Mouse (Mus musculus) ovary, postnatal 36 days (tissue): ENCODE results near the gene Gcsh.

Experiments used
- DNase-seq: peaks from one replicate; pipeline ENCODE4 v3.0.0; 2022; ENCODE audit warnings: low spot score, mixed read lengths

Gcsh gene

DNA sequence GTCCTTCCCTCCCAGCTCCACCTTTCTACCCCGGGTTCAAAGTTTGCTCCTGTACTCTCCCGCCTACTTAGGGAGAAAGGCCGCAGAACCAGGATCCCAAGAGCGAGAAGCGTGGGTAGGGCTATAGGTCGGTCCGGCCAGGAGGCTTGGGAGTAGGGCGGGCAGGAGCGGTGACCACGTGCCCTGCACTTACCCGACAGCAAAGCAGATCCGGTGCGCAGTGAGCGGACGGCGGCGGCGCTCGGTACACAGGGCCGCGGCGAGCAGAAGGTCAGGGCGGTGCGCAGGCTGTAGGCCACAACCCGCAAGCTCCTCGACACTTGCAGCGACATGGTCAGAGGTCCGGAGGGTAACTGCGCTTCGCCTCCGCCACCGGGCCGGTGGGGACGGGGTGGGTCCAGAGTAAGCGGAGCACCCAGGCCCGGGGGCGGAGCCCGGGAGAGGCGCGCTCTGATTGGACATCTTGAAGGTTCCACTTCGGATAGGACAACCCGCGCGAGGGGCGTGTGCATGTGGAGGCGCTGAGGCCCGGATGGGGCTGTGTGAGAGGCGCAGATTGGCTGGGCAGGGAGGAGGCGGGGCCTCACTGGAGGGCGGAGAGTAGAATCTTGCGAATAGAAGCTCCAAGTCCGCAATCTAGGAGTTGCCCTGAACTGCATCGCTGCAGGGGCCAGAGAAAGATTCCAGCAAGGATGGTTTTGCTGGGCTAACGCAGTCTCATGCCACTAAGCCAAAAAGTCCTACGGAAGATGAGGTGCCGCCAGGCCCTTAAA is at the start of gene Gcsh:
Gene Gcsh, minus strand, starts transcription at position 443 of the 773 bp plus-strand sequence.
- peak; percentile 99 for DNase-seq

DNA sequence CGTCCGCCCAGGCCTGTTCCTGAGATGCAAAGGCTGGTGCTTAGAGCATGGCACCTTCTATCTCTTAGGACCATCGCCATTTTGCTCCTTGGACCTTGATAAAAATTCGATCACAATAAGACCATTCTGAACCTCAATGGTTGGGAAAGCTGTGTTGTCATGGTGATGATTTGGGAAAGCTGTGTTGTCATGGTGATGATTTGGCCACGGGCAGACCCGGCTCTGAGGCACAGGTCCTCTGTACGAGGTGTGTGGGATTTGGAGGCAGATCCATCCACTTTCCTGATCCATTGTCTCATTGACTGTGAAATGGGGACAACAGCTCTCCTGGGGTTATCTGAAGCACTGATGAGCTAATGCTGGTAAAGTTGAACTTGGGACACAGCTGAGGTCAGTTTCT is 46.5 kb upstream of the Gcsh start:
- DNase-seq, result no peak

GRCm38 (mm10) chr8:117037374-117037935 is 44.1 kb upstream of the Gcsh start:
- no peak for DNase-seq

DNA sequence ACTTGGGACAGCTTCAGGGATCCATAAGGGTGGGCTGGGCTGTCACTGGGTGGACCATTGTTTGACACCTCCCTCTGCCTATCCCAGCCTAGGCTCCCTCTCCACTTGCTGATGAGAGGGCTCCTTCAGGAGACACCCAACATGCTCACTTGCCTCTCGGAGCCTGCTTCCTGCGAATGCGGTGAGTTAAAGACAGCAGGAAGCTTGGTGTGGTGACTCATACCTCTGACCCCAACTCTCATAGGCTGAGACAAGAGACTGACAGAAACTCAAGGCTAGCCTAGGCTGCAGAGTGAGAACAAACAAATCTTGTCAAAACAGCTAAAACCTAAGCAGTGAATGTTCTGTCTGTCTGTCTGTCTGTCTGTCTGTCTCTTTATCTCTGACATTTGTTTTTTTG is 40.1 kb upstream of the Gcsh start:
- no peak for DNase-seq

- no peak for DNase-seq
These were observed 39.3 kb upstream of the Gcsh start for GRCm38 (mm10) chr8:117032609-117033008.

GRCm38 (mm10) chr8:117031476-117031875 is 38.1 kb upstream of the Gcsh start:
- DNase-seq, result no peak

- no peak for DNase-seq
These were observed 35.3 kb upstream of the Gcsh start for GRCm38 (mm10) chr8:117028686-117029085.

DNA sequence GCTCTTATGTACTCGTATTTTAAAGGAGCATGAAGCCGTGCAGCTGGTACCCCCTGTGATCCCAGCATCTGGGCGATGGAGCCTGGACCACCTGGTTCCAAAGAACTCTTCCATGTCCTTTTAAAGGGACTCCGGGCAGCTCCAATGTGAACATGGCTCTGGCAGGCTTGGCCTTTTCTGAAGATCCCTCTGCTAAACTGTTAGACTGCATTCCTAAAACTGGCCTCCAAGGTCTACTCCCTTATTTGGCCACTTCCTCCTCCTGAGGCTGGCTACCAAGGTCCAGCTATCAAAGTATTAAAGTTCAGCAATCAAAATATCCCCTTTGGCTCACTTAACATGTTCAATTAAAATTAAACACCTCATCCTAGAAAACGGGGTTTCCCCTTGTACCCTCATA is 34.3 kb upstream of the Gcsh start:
- DNase-seq, result no peak

DNA sequence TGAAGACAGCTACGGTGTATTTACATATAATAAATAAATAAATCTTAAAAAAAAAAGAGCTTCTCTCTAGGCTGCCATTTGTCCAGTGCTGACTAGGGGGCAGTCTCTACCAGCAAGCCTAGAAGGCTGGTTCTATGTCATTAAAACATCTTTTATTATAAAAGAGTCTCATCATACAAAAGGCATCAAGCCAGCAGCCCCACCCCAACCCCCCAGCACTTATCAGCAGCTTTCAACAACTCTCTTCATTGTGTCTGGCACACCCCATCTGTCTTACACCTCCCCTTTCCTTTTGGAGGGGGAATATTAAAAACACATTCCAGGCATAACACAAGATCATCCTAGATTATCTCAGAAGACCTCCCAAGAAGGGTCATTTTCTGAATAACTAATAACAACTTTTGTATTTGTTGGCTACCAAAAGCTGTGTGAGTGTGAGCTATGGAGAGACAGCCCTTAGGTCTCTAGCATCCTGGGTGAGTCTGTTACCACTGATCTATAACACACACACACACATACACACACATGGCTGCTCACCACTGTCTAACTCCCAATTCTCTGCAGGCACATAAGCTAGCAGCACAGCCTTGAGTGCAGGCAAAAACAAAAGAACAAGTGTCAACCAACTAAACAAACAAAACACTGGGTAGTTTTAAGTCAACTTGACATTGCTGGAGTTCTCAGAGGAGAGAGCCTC is 29.1 kb upstream of the Gcsh start:
- DNase-seq, result no peak

- no peak for DNase-seq
These were observed 26.3 kb upstream of the Gcsh start for GRCm38 (mm10) chr8:117019323-117020275.

DNA sequence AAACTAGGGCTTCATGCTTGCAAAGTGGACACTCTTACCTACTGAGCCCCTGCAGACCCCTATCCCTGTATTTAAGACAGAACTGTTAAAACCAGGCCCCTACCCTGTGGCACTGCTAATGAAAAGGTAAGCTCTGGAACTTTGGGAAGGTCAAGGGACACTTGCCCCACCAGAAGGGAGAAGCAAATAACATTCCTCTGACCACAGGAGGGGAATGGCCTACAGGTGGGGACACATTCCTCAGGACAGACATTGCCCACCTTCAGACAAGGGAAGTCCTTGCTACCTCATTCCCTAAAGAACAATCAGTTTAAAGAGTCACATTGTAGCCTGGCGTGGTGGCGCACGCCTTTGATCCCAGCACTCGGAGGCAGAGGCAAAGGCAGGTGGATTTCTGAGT is 24.6 kb upstream of the Gcsh start:
- DNase-seq, result no peak

GRCm38 (mm10) chr8:117017006-117017405 is 23.7 kb upstream of the Gcsh start:
- no peak for DNase-seq

DNA sequence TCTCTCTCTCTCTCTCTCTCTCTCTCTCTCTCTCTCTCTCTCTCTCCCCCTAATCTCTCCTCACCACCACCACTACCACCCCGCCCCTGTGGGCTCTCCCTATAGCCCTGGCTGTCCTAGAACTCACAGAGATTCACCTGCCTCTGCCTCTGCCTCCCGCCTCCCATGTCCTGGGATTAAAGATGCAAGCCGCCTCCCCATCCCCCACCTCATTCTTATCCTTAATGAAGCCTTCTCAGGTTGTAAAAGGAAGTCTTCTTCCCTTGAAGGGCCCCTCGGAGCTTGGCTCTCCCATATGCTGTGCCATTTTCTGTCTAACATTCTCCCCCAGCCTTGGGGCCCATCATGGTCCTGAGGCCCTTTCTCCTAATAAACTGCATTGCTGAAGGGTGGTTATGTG is 22.3 kb upstream of the Gcsh start:
- DNase-seq, result no peak

GRCm38 (mm10) chr8:117011366-117011765 is 18.0 kb upstream of the Gcsh start:
- DNase-seq, result no peak

- DNase-seq, result no peak
These were observed 829 bp upstream of the Gcsh start for GRCm38 (mm10) chr8:116994016-116994716.

DNA sequence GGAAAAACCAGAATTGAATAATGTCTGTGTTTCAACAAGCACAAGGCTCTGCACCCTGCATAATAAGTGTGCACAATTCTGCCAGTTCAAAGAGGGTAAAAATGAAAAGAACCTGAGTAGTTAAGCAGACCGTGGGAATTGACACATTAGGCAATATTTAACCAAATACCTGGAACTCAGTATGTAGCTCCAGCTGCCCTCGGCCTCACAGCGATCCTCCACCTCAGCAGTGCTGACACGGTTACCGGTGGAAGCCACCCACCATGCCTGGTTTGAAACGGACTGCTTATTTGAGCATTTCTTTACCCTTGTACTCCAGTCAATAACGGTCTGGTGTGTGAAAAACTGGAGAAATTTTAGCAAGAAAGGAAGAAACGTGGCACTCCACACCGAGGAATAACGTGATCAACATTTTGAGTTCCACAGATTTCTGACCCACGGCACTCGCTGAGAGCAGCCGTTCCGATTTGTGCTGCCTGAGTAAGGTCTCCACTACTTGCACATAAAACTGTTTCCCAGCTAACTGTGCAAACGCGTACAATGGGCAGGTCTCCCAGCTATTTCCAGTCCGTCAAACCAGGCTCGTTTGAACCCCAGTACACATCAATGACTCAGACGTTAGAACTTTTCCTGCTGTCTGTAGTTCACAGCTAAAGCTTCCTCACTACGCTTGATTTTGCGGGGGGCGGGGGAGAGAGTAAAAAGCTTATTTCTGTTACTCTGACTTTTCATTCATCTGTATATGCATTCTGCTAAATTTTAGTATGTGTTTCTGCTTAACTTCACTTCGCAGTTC is 963 bp downstream of the Gcsh start:
- no peak for DNase-seq

GRCm38 (mm10) chr8:116991241-116991640 is 2.1 kb downstream of the Gcsh start:
- DNase-seq, result no peak

DNA sequence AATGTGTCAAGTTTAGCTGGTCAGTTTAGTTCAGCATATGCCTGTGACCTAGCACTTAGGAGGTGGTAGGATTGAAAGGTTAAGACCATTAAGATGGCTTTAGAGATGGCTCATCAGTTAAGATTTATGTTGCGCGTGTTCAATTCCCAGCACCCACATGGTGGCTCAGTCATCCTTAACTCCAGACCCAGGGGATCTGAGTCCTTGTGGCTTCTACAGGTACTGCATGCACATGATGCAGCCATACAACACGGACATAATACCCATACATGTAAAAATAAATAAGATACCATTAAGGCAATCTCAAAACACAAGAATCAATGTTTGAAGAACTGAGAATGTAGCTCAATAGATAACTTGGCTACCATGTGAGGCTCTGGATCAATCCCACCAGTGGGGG is 3.5 kb downstream of the Gcsh start:
- no peak for DNase-seq

DNA sequence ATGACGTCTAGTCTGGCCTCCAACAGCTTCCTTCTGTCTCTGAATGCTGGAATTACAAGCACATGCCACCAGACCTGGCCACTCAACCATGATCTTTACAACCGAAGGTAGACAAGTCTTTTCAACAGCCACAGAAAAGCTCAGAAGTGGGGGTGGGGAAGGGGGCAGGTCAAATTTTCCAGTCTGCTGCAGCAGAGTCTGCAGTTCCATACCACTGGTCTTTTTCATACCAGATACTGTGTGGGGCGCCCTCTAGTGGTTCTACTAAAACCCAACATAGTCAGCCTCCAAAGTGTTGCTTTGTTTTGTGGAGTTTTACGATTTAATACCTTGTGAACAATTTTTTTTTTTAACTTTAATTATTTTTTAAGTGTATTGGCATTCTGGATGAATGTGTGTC is 13.2 kb downstream of the Gcsh start:
- peak; percentile 21 for DNase-seq

GRCm38 (mm10) chr8:116978631-116979256 is 14.6 kb downstream of the Gcsh start, which contains the start of gene 1700030J22Rik:
Gene 1700030J22Rik (minus strand): TSS chr8:116978959.
- DNase-seq, result peak; percentile 98
